Mouse (Mus musculus): ENCODE data around the gene Ldhc.

The Ldhc gene

GRCm38 (mm10) chr7:46918678-46919371 is 57.8 kb downstream of the Ldhc start:
- no peak for DNase-seq (ENCODE audit: low spot score in 2 of 2)

- DNase-seq (ENCODE audit: low spot score in 2 of 2) = peak; percentile 88 to 95
Measured at GRCm38 (mm10) chr7:46919551-46920176, 58.7 kb downstream of the Ldhc start, which contains the start of gene Tsg101. Gene Tsg101, minus strand, starts transcription at chr7:46919969.

GRCm38 (mm10) chr7:46922075-46922474 is 61.1 kb downstream of the Ldhc start:
- no peak for DNase-seq (ENCODE audit: low spot score in 2 of 2)
